Comparison of ENCODE assay signal across 24 mouse cellular contexts in genomic region chr10:87885326-87886040, GRCm38 (mm10).
"Had no signal": no experiment of that assay in that cellular context is flagged by ENCODE, and none has a peak within 500 bp of the region (broad histone marks: within the 10 kb centered on the region; RNA-seq: fewer than 3 reads in every experiment).

No protein-coding gene starts in this region.

- H3K4me3 ChIP-seq: heart, embryonic 10.5 days; heart, embryonic 12.5 days; hindbrain, embryonic 13.5 days; hindbrain, embryonic 15.5 days; kidney, embryonic 15.5 days; limb, embryonic 13.5 days; limb, embryonic 15.5 days; liver, embryonic 13.5 days; liver, embryonic 15.5 days had no signal

- H3K4me1 ChIP-seq: heart, embryonic 10.5 days; heart, embryonic 12.5 days; hindbrain, embryonic 13.5 days; hindbrain, embryonic 15.5 days; kidney, embryonic 15.5 days; limb, embryonic 13.5 days; limb, embryonic 15.5 days; liver, embryonic 13.5 days; liver, embryonic 15.5 days had no signal

- H3K27ac ChIP-seq: heart, embryonic 10.5 days; hindbrain, embryonic 13.5 days; hindbrain, embryonic 15.5 days; hindbrain, postnatal 0 days; kidney, embryonic 15.5 days; kidney, postnatal 0 days; limb, embryonic 13.5 days; limb, embryonic 15.5 days; liver, embryonic 13.5 days; liver, embryonic 15.5 days had no signal

- H3K9me3 ChIP-seq: heart, embryonic 10.5 days; heart, embryonic 12.5 days; hindbrain, embryonic 13.5 days; hindbrain, embryonic 15.5 days; kidney, embryonic 15.5 days; limb, embryonic 13.5 days; limb, embryonic 15.5 days; liver, embryonic 13.5 days; liver, embryonic 15.5 days had no signal

- ATAC-seq: hindbrain, postnatal 0 days; intestine, embryonic 16.5 days had no signal

- H3K9ac ChIP-seq: heart, embryonic 12.5 days; hindbrain, embryonic 13.5 days; hindbrain, embryonic 15.5 days; kidney, embryonic 15.5 days; limb, embryonic 13.5 days; limb, embryonic 15.5 days; liver, embryonic 13.5 days; liver, embryonic 15.5 days had no signal

- DNase-seq: gastrocnemius, postnatal 14 days; gastrocnemius, postnatal 36 days; heart, adult 18-20 months; heart, postnatal 10 days; heart, postnatal 36 days; kidney, adult 11 months; kidney, adult 9 months; kidney, postnatal 14 days; kidney, postnatal 36 days; layer of hippocampus, adult 9-11 months; layer of hippocampus, postnatal 36 days; left cerebral cortex, postnatal 4 days; liver, embryonic 13.5 days had no signal

- H3K36me3 ChIP-seq: heart, embryonic 10.5 days; heart, embryonic 12.5 days; hindbrain, embryonic 13.5 days; hindbrain, embryonic 15.5 days; kidney, embryonic 15.5 days; limb, embryonic 13.5 days; limb, embryonic 15.5 days; liver, embryonic 13.5 days; liver, embryonic 15.5 days had no signal

- H3K4me2 ChIP-seq: heart, embryonic 12.5 days; hindbrain, embryonic 13.5 days; hindbrain, embryonic 15.5 days; kidney, embryonic 15.5 days; limb, embryonic 13.5 days; limb, embryonic 15.5 days; liver, embryonic 13.5 days; liver, embryonic 15.5 days had no signal

- H3K27me3 ChIP-seq: heart, embryonic 12.5 days; hindbrain, embryonic 13.5 days; hindbrain, embryonic 15.5 days; kidney, embryonic 15.5 days; limb, embryonic 13.5 days; limb, embryonic 15.5 days; liver, embryonic 13.5 days; liver, embryonic 15.5 days had no signal
